Mouse (Mus musculus) forebrain, embryonic 16.5 days (tissue): ENCODE measurements around the gene AC129217.1. TPM values are rescaled to one million over a fixed set of nuclear protein-coding genes. Genes with fewer than 3 reads are reported as not detected.
"Not testable (repeated sequence)": the region's sequence is repeated elsewhere in the genome, so short reads cannot be mapped to it uniquely, and the experiment has no call there.

ENCODE experiments used
- ATAC-seq: fragments of 200-750 bp; cut with Nextera tagmentation; 2 replicates; pipeline ENCODE4 v1.8.0; 2017; ENCODE audit warnings: mild to moderate bottlenecking, moderate library complexity
- H3K27ac ChIP-seq: fragments of 300-500 bp; sonication (generic); 2 replicates; pipeline ENCODE4 v1.5.1; 2014; ENCODE audit warnings: low read length, control low read depth
- H3K27me3 ChIP-seq: fragments of 300-500 bp; sonication (generic); replicated peaks from 2 replicates; pipeline ENCODE4 v1.6.1; 2014; ENCODE audit warnings: low read length; ENCODE audit not compliant: control insufficient read depth, insufficient read depth
- H3K36me3 ChIP-seq: fragments of 300-500 bp; sonication (generic); 2 replicates; pipeline ENCODE4 v1.6.1; 2014; ENCODE audit not compliant: control insufficient read depth, insufficient read depth
- H3K4me1 ChIP-seq: fragments of 300-500 bp; sonication (generic); replicated peaks from 2 replicates; pipeline ENCODE4 v1.6.1; 2014; ENCODE audit warnings: low read length; ENCODE audit not compliant: control insufficient read depth, insufficient read depth
- H3K4me2 ChIP-seq: fragments of 300-500 bp; sonication (generic); 2 replicates; pipeline ENCODE4 v1.6.1; 2014; ENCODE audit warnings: mild to moderate bottlenecking, low read length, control low read depth
- H3K4me3 ChIP-seq: fragments of 300-500 bp; sonication (generic); replicated peaks from 2 replicates; pipeline ENCODE4 v1.5.1; 2014; ENCODE audit warnings: mild to moderate bottlenecking, low read length, control low read depth
- H3K9ac ChIP-seq: fragments of 300-500 bp; sonication (generic); replicated peaks from 2 replicates; pipeline ENCODE4 v1.6.1; 2014; ENCODE audit warnings: low read depth, low read length, control low read depth
- H3K9me3 ChIP-seq: fragments of 300-500 bp; sonication (generic); 2 replicates; pipeline ENCODE4 v1.6.1; 2016; ENCODE audit warnings: low read length; ENCODE audit not compliant: control insufficient read depth
- WGBS: fragments of 180-500 bp; shearing (Covaris S2); extraction: QIAGEN DNeasy Blood & Tissue Kit; methylation state at CpG from one replicate; pipeline ENCODE4 v1.1.7; 2014; 5-methylcytosine and 5-hydroxymethylcytosine counted together
- polyA plus RNA-seq: library from polyadenylated mRNA; unstranded; fragments of >200 nt; fragmentation: Nextera tagmentation; extraction: Ambion mirVana; gene quantifications from 2 replicates; pipeline ENCODE4 v1.2.1, GENCODE M21; 2015

The AC129217.1 gene
- polyA plus RNA-seq, 1 experiment from 2014 or later, result not detected

- H3K36me3 ChIP-seq, result peaks cover 11% of the 10 kb centered on the region
- peak; percentile 7 for ATAC-seq
- no peaks in the 10 kb centered on the region for H3K27me3 ChIP-seq
- 0% methylated on average over 48 of the region's 48 CpGs for WGBS
- no peaks in the 10 kb centered on the region for H3K9me3 ChIP-seq
- H3K9ac ChIP-seq, result peak overlapping the region; percentile 93
- H3K4me2 ChIP-seq, result peak overlapping the region; percentile 78
- peak overlapping the region; percentile 100 for H3K27ac ChIP-seq
- H3K4me3 ChIP-seq, result peak overlapping the region; percentile 99
- H3K4me1 ChIP-seq, result peaks cover 45% of the 10 kb centered on the region
These were observed 9.1 kb upstream of the AC129217.1 start for GRCm38 (mm10) chr19:8820424-8820956.

GRCm38 (mm10) chr19:8821146-8821545, 8.4 kb upstream of the AC129217.1 start:
- no peak for ATAC-seq
- WGBS, result 1% methylated on average over 7 of the region's 7 CpGs
- peaks cover 39% of the 10 kb centered on the region for H3K4me1 ChIP-seq

GRCm38 (mm10) chr19:8822696-8823095, 6.9 kb upstream of the AC129217.1 start:
- Histone ChIP-seq H3K9ac (0 out of 2 replicates have a peak overlapping the region, but pooled peaks have one; percentile 15), H3K27me3 (no peaks in the 10 kb centered on the region), H3K36me3 (peaks cover 31% of the 10 kb centered on the region), H3K4me2 (peak overlapping the region; percentile 78), H3K4me3 (peak overlapping the region; percentile 11), H3K9me3 (no peaks in the 10 kb centered on the region), H3K4me1 (peaks cover 27% of the 10 kb centered on the region), H3K27ac (no peak overlapping the region)
- WGBS, result 68% methylated on average over 8 of the region's 8 CpGs
- no peak for ATAC-seq

More at GRCm38 (mm10) chr19:8821146-8821545, 8.4 kb upstream of the AC129217.1 start:
- Histone ChIP-seq H3K36me3 (peaks cover 16% of the 10 kb centered on the region), H3K4me3 (peak overlapping the region; percentile 99), H3K27me3 (no peaks in the 10 kb centered on the region), H3K27ac (no peak overlapping the region; the same call in 1 of the 2 replicates), H3K9ac (peak overlapping the region; percentile 93), H3K9me3 (no peaks in the 10 kb centered on the region), H3K4me2 (peak overlapping the region; percentile 78)

- WGBS, result 70% methylated on average over 8 of the region's 8 CpGs
- no peak overlapping the region for H3K4me3 ChIP-seq
- H3K9ac ChIP-seq, result no peak overlapping the region
- H3K9me3 ChIP-seq, result no peaks in the 10 kb centered on the region
- H3K36me3 ChIP-seq, result peaks cover 70% of the 10 kb centered on the region
- no peaks in the 10 kb centered on the region for H3K4me1 ChIP-seq
- no peaks in the 10 kb centered on the region for H3K27me3 ChIP-seq
- peak; percentile 31; the same call in 1 of the 2 replicates for ATAC-seq
- H3K4me2 ChIP-seq, result no peak overlapping the region
- H3K27ac ChIP-seq, result no peak overlapping the region; the same call in 1 of the 2 replicates
These were observed 1.1 kb downstream of the AC129217.1 start for GRCm38 (mm10) chr19:8830664-8831063.

- Histone ChIP-seq H3K4me1 (no peaks in the 10 kb centered on the region), H3K27me3 (no peaks in the 10 kb centered on the region), H3K9ac (no peak overlapping the region), H3K4me2 (no peak overlapping the region), H3K4me3 (no peak overlapping the region), H3K9me3 (no peaks in the 10 kb centered on the region), H3K27ac (no peak overlapping the region), H3K36me3 (peaks cover 65% of the 10 kb centered on the region)
- WGBS, result 80% methylated on average over 11 of the region's 11 CpGs
- 0 out of 2 replicates have a peak, but pooled peaks have one; percentile 7 for ATAC-seq
These were observed 1.7 kb downstream of the AC129217.1 start for GRCm38 (mm10) chr19:8831262-8831661.

GRCm38 (mm10) chr19:8832971-8833370, 3.4 kb downstream of the AC129217.1 start:
- H3K9ac ChIP-seq, result no peak overlapping the region
- H3K9me3 ChIP-seq, result no peaks in the 10 kb centered on the region
- no peaks in the 10 kb centered on the region for H3K4me1 ChIP-seq
- H3K4me2 ChIP-seq, result no peak overlapping the region
- H3K27me3 ChIP-seq, result no peaks in the 10 kb centered on the region
- peaks cover 49% of the 10 kb centered on the region for H3K36me3 ChIP-seq
- H3K27ac ChIP-seq, result no peak overlapping the region
- no peak overlapping the region for H3K4me3 ChIP-seq
- ATAC-seq, result no peak
- 87% methylated on average over 4 of the region's 4 CpGs for WGBS

GRCm38 (mm10) chr19:8836327-8836726, 6.8 kb downstream of the AC129217.1 start:
- 98% methylated on average over 10 of the region's 10 CpGs for WGBS
- H3K27ac ChIP-seq, H3K4me2 ChIP-seq, ATAC-seq, H3K4me3 ChIP-seq, H3K27me3 ChIP-seq, H3K9ac ChIP-seq, H3K9me3 ChIP-seq: not testable (repeated sequence)
- Histone ChIP-seq H3K36me3 (peaks cover 17% of the 10 kb centered on the region), H3K4me1 (peaks cover 20% of the 10 kb centered on the region)

GRCm38 (mm10) chr19:8837251-8837791, 7.7 kb downstream of the AC129217.1 start, which contains the start of gene Bscl2:
Gene Bscl2, plus strand, starts transcription at chr19:8837467.
- WGBS, result under 1% methylated on average over 38 of the region's 38 CpGs
- Histone ChIP-seq H3K9ac (peak within 1 kb of the TSS; percentile 76), H3K36me3 (peaks cover 13% of the 10 kb centered on the region), H3K27me3 (no peaks in the 10 kb centered on the region), H3K4me1 (peaks cover 22% of the 10 kb centered on the region), H3K9me3 (no peaks in the 10 kb centered on the region), H3K4me2 (peak within 1 kb of the TSS; percentile 91), H3K4me3 (peak within 1 kb of the TSS; percentile 74), H3K27ac (peak within 1 kb of the TSS; percentile 98)
- peak; percentile 72 for ATAC-seq

GRCm38 (mm10) chr19:8838041-8838730, 8.6 kb downstream of the AC129217.1 start:
- H3K27ac ChIP-seq, result peak overlapping the region; percentile 98
- 8% methylated on average over 15 of the region's 15 CpGs for WGBS
- ATAC-seq, result no peak
- no peaks in the 10 kb centered on the region for H3K9me3 ChIP-seq
- peaks cover 11% of the 10 kb centered on the region for H3K36me3 ChIP-seq
- H3K27me3 ChIP-seq, result no peaks in the 10 kb centered on the region
- H3K4me3 ChIP-seq, result peak overlapping the region; percentile 74
- peak overlapping the region; percentile 76 for H3K9ac ChIP-seq
- H3K4me2 ChIP-seq, result peak overlapping the region; percentile 91
- H3K4me1 ChIP-seq, result peaks cover 22% of the 10 kb centered on the region
